Mouse (Mus musculus) stomach, postnatal 0 days (tissue): ENCODE data around the gene Zbtb33.

Experiments used
- CTCF ChIP-seq: IDR thresholded peaks from 2 replicates; pipeline ENCODE4 v1.5.1; 2016; ENCODE audit warnings: antibody characterized with exemption, low read depth, mild to moderate bottlenecking, moderate library complexity
- EP300 ChIP-seq: optimal IDR thresholded peaks from 2 replicates; pipeline ENCODE3; 2016; ENCODE audit warnings: antibody characterized with exemption

DNA sequence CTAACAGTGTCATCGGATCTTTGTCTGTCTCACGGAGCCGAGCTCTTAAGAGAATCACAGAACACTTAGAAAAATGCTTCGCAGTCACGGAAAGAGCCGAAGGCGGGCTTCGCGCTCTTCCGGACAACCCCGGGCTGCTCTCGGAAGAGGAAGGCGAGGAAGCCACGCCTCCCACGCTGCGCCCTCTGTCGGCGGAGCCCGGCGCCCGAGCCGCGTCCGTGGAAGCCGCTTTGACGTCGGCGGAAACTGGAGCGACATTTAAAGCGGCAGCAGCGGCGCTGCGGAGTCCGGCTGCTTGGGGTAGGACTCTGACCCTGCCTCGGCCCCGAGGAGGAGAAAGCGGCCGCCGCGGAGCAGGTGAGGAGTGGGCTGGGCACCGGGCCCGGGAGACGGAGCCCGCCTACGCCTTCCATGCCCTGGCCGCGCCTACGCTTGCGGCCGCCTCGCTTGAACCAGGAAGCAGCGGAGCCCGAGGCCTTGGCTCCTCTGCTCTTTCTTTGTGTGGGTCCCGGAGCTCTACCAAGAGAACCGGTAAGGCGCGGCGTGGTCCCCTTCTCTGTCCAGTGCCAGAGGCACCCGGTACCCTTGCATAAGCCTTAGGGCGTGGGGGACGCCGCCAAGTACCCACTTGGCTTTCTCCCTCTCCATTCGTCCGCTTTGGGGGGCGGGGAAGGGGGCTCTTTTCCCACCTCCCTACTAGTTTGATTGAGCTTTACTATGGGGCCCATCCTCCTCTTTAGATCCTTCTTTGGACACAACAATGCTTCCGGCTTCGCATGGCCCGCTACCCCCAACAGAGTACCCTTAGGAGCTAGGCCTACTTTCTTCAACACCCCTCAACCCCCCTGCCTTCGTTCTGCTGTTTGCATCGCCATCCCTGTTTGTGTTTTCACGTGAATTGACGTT lies at the start of gene Zbtb33:
- no peak for TF ChIP-seq EP300
- peak; percentile 89 for TF ChIP-seq CTCF
